Mouse (Mus musculus) forebrain, postnatal 0 days (tissue): ENCODE data around the gene Col6a6. TPM values are rescaled to one million over a fixed set of nuclear protein-coding genes. Genes with fewer than 3 reads are reported as not detected.

Experiments
- ATAC-seq: fragments of 200-750 bp; cut with Nextera tagmentation; 2 replicates; pipeline ENCODE4 v1.8.0; 2017; ENCODE audit warnings: mild to moderate bottlenecking, moderate library complexity
- DNase-seq: peaks from one replicate; pipeline ENCODE4 v3.0.0-alpha.2; 2015
- H3K27ac ChIP-seq: fragments of 300-500 bp; sonication (generic); 2 replicates; pipeline ENCODE4 v1.5.1; 2014; ENCODE audit warnings: low read depth, mild to moderate bottlenecking, antibody characterized with exemption, low read length, moderate library complexity, mixed read lengths
- H3K27me3 ChIP-seq: fragments of 300-500 bp; sonication (generic); 2 replicates; pipeline ENCODE4 v1.6.1; 2014; ENCODE audit warnings: mild to moderate bottlenecking, low read length, mixed read lengths; ENCODE audit not compliant: insufficient read depth
- H3K36me3 ChIP-seq: fragments of 300-500 bp; sonication (generic); 2 replicates; pipeline ENCODE4 v1.6.1; 2014; ENCODE audit warnings: mild to moderate bottlenecking, moderate library complexity; ENCODE audit not compliant: insufficient read depth
- H3K4me1 ChIP-seq: fragments of 300-500 bp; sonication (generic); 2 replicates; pipeline ENCODE4 v1.6.1; 2014; ENCODE audit warnings: antibody characterized with exemption; ENCODE audit not compliant: insufficient read depth
- H3K4me2 ChIP-seq: fragments of 300-500 bp; sonication (generic); 2 replicates; pipeline ENCODE4 v1.6.1; 2014; ENCODE audit warnings: low read depth, mild to moderate bottlenecking, moderate library complexity
- H3K4me3 ChIP-seq: fragments of 300-500 bp; sonication (generic); 2 replicates; pipeline ENCODE4 v1.5.1; 2014; ENCODE audit warnings: low read depth, low read length, mixed read lengths
- H3K9ac ChIP-seq: fragments of 300-500 bp; sonication (generic); 2 replicates; pipeline ENCODE4 v1.6.1; 2014; ENCODE audit warnings: mild to moderate bottlenecking
- H3K9me3 ChIP-seq: fragments of 300-500 bp; sonication (generic); 2 replicates; pipeline ENCODE4 v1.6.1; 2016; ENCODE audit warnings: low read length
- CTCF ChIP-seq: sonication (generic); IDR thresholded peaks from 2 replicates; pipeline ENCODE4 v1.5.1; 2016; ENCODE audit warnings: antibody characterized with exemption, control low read depth, low read depth
- WGBS: fragments of 180-500 bp; shearing (Covaris S2); extraction: QIAGEN DNeasy Blood & Tissue Kit; methylation state at CpG from one replicate; pipeline ENCODE4 v1.1.7; 2014; 5-methylcytosine and 5-hydroxymethylcytosine counted together
- polyA plus RNA-seq: library from polyadenylated mRNA; unstranded; fragments of >200 nt; fragmentation: Nextera tagmentation; extraction: Ambion mirVana; gene quantifications from 2 replicates; pipeline ENCODE4 v1.2.1, GENCODE M21; 2015
- total RNA-seq: library from RNA; depleted of rRNA; stranded (reverse); fragments of >200 nt; gene quantifications from 2 replicates; pipeline ENCODE4 v1.2.3, GENCODE M21; 2014

Gene Col6a6
- total and polyA plus RNA-seq, 2 experiments from 2014 or later: 0.11 to 0.33 TPM

- 0 out of 2 replicates have a peak, but pooled peaks cover 4% of the 10 kb centered on the region for H3K4me1 ChIP-seq
- WGBS: 60% methylated on average over 9 of the region's 9 CpGs
- TF ChIP-seq CTCF: no peak
- H3K27ac ChIP-seq: no peak overlapping the region
- H3K4me2 ChIP-seq: no peak overlapping the region
- ATAC-seq (no peak), DNase-seq (no peak)
- no peaks in the 10 kb centered on the region for H3K36me3 ChIP-seq
- no peak overlapping the region for H3K4me3 ChIP-seq
- H3K9me3 ChIP-seq: no peaks in the 10 kb centered on the region
- H3K27me3 ChIP-seq: no peaks in the 10 kb centered on the region
- no peak overlapping the region for H3K9ac ChIP-seq
Measured at GRCm38 (mm10) chr9:105697764-105698396, 130.1 kb downstream of the Col6a6 start.

- ATAC-seq: no peak
- Histone ChIP-seq H3K4me2 (no peak overlapping the region), H3K9ac (no peak overlapping the region), H3K27ac (no peak overlapping the region), H3K36me3 (no peaks in the 10 kb centered on the region), H3K4me1 (0 out of 2 replicates have a peak, but pooled peaks cover 7% of the 10 kb centered on the region), H3K4me3 (no peak overlapping the region), H3K9me3 (no peaks in the 10 kb centered on the region), H3K27me3 (no peaks in the 10 kb centered on the region)
- 76% methylated on average over 7 of the region's 7 CpGs for WGBS
- DNase-seq: no peak
- no peak for TF ChIP-seq CTCF
Measured at GRCm38 (mm10) chr9:105696818-105697564, 131.0 kb downstream of the Col6a6 start.

GRCm38 (mm10) chr9:105693854-105694253 is 134.1 kb downstream of the Col6a6 start:
- Histone ChIP-seq H3K4me1 (0 out of 2 replicates have a peak, but pooled peaks cover 5% of the 10 kb centered on the region), H3K4me3 (no peak overlapping the region), H3K4me2 (no peak overlapping the region), H3K9me3 (no peaks in the 10 kb centered on the region), H3K36me3 (no peaks in the 10 kb centered on the region), H3K27ac (no peak overlapping the region), H3K27me3 (no peaks in the 10 kb centered on the region), H3K9ac (no peak overlapping the region)
- peak; percentile 63 for DNase-seq
- 12% methylated on average over 5 of the region's 5 CpGs for WGBS
- ATAC-seq: no peak
- peak; percentile 70 for TF ChIP-seq CTCF

- no peaks in the 10 kb centered on the region for H3K9me3 ChIP-seq
- no peak overlapping the region for H3K9ac ChIP-seq
- ATAC-seq: no peak
- no peaks in the 10 kb centered on the region for H3K27me3 ChIP-seq
- no peak for DNase-seq
- H3K4me3 ChIP-seq: no peak overlapping the region
- 62% methylated on average over 9 of the region's 9 CpGs for WGBS
- peak overlapping the region; percentile 54; the same call in 1 of the 2 replicates for H3K27ac ChIP-seq
- H3K4me2 ChIP-seq: no peak overlapping the region
- 0 out of 2 replicates have a peak, but pooled peaks cover 5% of the 10 kb centered on the region for H3K4me1 ChIP-seq
- peaks cover 4% of the 10 kb centered on the region for H3K36me3 ChIP-seq
- TF ChIP-seq CTCF: no peak
Measured at GRCm38 (mm10) chr9:105693056-105693455, 134.9 kb downstream of the Col6a6 start.

GRCm38 (mm10) chr9:105692472-105692871 is 135.5 kb downstream of the Col6a6 start:
- Histone ChIP-seq H3K4me2 (no peak overlapping the region), H3K9ac (no peak overlapping the region), H3K36me3 (peaks cover 9% of the 10 kb centered on the region), H3K4me1 (0 out of 2 replicates have a peak, but pooled peaks cover 5% of the 10 kb centered on the region), H3K9me3 (no peaks in the 10 kb centered on the region), H3K27ac (peak overlapping the region; percentile 54; the same call in 1 of the 2 replicates), H3K27me3 (no peaks in the 10 kb centered on the region), H3K4me3 (no peak overlapping the region)
- TF ChIP-seq CTCF: no peak
- WGBS: 77% methylated on average over 14 of the region's 14 CpGs
- peak; percentile 55 for ATAC-seq
- peak; percentile 46 for DNase-seq

GRCm38 (mm10) chr9:105689485-105689884 is 138.5 kb downstream of the Col6a6 start:
- ATAC-seq: peak; percentile 38
- Histone ChIP-seq H3K9me3 (no peaks in the 10 kb centered on the region), H3K27ac (no peak overlapping the region), H3K4me2 (no peak overlapping the region), H3K4me1 (0 out of 2 replicates have a peak, but pooled peaks cover 5% of the 10 kb centered on the region), H3K4me3 (no peak overlapping the region), H3K36me3 (peaks cover 36% of the 10 kb centered on the region), H3K9ac (no peak overlapping the region), H3K27me3 (no peaks in the 10 kb centered on the region)
- DNase-seq: no peak
- TF ChIP-seq CTCF: no peak
- WGBS: 16% methylated on average over 7 of the region's 7 CpGs

- 78% methylated on average over 13 of the region's 13 CpGs for WGBS
- DNase-seq: peak; percentile 63
Measured at GRCm38 (mm10) chr9:105684549-105685165, 143.3 kb downstream of the Col6a6 start.

More at GRCm38 (mm10) chr9:105684549-105685165, 143.3 kb downstream of the Col6a6 start:
- Histone ChIP-seq H3K4me2 (no peak overlapping the region), H3K36me3 (peaks cover 38% of the 10 kb centered on the region), H3K4me3 (no peak overlapping the region), H3K9me3 (no peaks in the 10 kb centered on the region), H3K9ac (no peak overlapping the region), H3K27ac (peak overlapping the region; percentile 62; the same call in 1 of the 2 replicates), H3K27me3 (no peaks in the 10 kb centered on the region), H3K4me1 (no peaks in the 10 kb centered on the region)
- no peak for TF ChIP-seq CTCF
- peak; percentile 18; the same call in 1 of the 2 replicates for ATAC-seq
